Mouse (Mus musculus) heart, postnatal 0 days (tissue): ENCODE measurements around the gene Arhgap15.

Experiments used
- CTCF ChIP-seq: IDR thresholded peaks from 2 replicates; pipeline ENCODE4 v1.5.1; 2016; ENCODE audit warnings: antibody characterized with exemption, control low read depth, low read depth
- EP300 ChIP-seq: IDR thresholded peaks from 2 replicates; pipeline ENCODE4 v1.6.1; 2016; ENCODE audit warnings: antibody characterized with exemption, low read depth

DNA sequence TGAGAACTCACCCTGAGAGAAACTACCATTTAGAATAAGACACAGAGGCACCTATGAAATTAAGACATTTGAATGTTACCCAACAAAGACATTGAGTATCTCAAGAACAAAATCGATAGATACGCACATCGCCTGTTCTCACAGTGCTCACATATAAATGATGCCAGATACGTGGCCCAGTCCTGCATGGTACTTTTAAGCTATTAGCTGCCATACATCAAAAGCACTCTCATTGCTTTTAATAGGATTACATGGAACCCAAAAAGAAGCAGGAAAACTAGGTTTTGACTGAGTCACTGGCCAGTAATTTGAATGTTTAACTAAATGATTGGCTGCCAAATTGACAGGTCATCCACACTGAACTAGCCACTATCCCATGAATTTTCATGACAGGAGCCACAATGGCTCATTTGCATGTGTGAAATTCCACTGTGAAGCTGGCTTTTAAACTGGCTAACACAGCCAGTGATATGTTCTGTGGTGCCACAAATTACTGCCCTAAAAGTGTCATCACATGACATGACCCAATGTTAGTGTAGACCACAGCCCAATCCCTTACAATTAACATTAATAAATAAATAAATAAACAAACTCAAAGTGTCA is 649.2 kb downstream of the Arhgap15 start:
- TF ChIP-seq CTCF, result no peak
- TF ChIP-seq EP300, result no peak
